16 mouse cellular contexts compared by ENCODE assay signal in genomic region chr7:89155741-89156140, GRCm38 (mm10).
A peak's percentile ranks its signal among the peaks of the same experiment; 100 is the strongest.
DNase-seq lines count a peak whose midpoint lies in the region; ATAC-seq and TF ChIP-seq lines count a peak whose summit lies in the region.
"Had no signal": no experiment of that assay in that cellular context is flagged by ENCODE, and none has a peak within 500 bp of the region (broad histone marks: within the 10 kb centered on the region; RNA-seq: fewer than 3 reads in every experiment).

No protein-coding gene starts in this region.

- H3K4me3 ChIP-seq in heart, embryonic 11.5 days (ENCODE audit: low read depth, low read length), result no peak overlapping the region
- no peak overlapping the region for H3K4me3 ChIP-seq in kidney, embryonic 16.5 days (ENCODE audit: low read length)
- H3K4me3 ChIP-seq in heart, embryonic 16.5 days (ENCODE audit: low read length), result no peak overlapping the region
- H3K4me3 ChIP-seq in liver, postnatal 0 days (ENCODE audit: low read depth, low read length), result no peak overlapping the region
- H3K4me3 ChIP-seq: hindbrain, embryonic 15.5 days; stomach, embryonic 15.5 days had no signal

- no peak overlapping the region for H3K9ac ChIP-seq in heart, embryonic 11.5 days (ENCODE audit: low read depth, low read length)
- H3K9ac ChIP-seq in kidney, embryonic 16.5 days (replicated peaks; ENCODE audit: low read length), result no peak overlapping the region
- H3K9ac ChIP-seq in heart, embryonic 16.5 days (ENCODE audit: low read length), result no peak overlapping the region
- H3K9ac ChIP-seq in liver, postnatal 0 days (replicated peaks), result no peak overlapping the region
- H3K9ac ChIP-seq: hindbrain, embryonic 15.5 days; stomach, embryonic 15.5 days had no signal

- no peak for TF ChIP-seq CTCF in liver, postnatal 0 days (IDR thresholded peaks at IDR 0.05; ENCODE audit: low read depth)

- peak; percentile 89 for DNase-seq in heart, adult 11 months
- no peak for DNase-seq in kidney, adult 18-20 months
- peak; percentile 46 for DNase-seq in Muller cell, postnatal 12 days (ENCODE audit: inconsistent ontology term)
- DNase-seq in right cerebral cortex, postnatal 4 days, result no peak
- DNase-seq in liver, postnatal 0 days, result no peak
- DNase-seq: adrenal gland, postnatal 36 days; cerebellum, adult 9-10 months; kidney, adult 11 months had no signal

- H3K4me1 ChIP-seq in heart, embryonic 11.5 days (ENCODE audit: control insufficient read depth, insufficient read depth, low read length), result peaks cover 3% of the 10 kb centered on the region
- H3K4me1 ChIP-seq in kidney, embryonic 16.5 days (ENCODE audit: insufficient read depth, low read length), result peaks cover 3% of the 10 kb centered on the region; the same call in 1 of the 2 replicates
- H3K4me1 ChIP-seq in heart, embryonic 16.5 days (ENCODE audit: control insufficient read depth, insufficient read depth, low read length), result peaks cover 5% of the 10 kb centered on the region; the same call in 1 of the 2 replicates
- H3K4me1 ChIP-seq in liver, postnatal 0 days (ENCODE audit: insufficient read depth), result no peaks in the 10 kb centered on the region; the same call in 1 of the 2 replicates
- H3K4me1 ChIP-seq: hindbrain, embryonic 15.5 days; stomach, embryonic 15.5 days had no signal

- 0 out of 2 replicates have a peak, but pooled peaks cover 2% of the 10 kb centered on the region for H3K36me3 ChIP-seq in heart, embryonic 11.5 days (ENCODE audit: control insufficient read depth, insufficient read depth, low read length)
- H3K36me3 ChIP-seq in kidney, embryonic 16.5 days (ENCODE audit: insufficient read depth, low read length), result peaks cover 16% of the 10 kb centered on the region
- H3K36me3 ChIP-seq in heart, embryonic 16.5 days (ENCODE audit: control insufficient read depth, insufficient read depth), result peaks cover 14% of the 10 kb centered on the region
- H3K36me3 ChIP-seq in liver, postnatal 0 days (replicated peaks; ENCODE audit: insufficient read depth, low read length), result peaks cover 26% of the 10 kb centered on the region

- H3K9me3 ChIP-seq in heart, embryonic 11.5 days (replicated peaks; ENCODE audit: control insufficient read depth, low read length), result no peaks in the 10 kb centered on the region
- no peaks in the 10 kb centered on the region for H3K9me3 ChIP-seq in kidney, embryonic 16.5 days (ENCODE audit: low read length)
- H3K9me3 ChIP-seq in heart, embryonic 16.5 days (replicated peaks; ENCODE audit: control insufficient read depth, low read length), result no peaks in the 10 kb centered on the region
- no peaks in the 10 kb centered on the region for H3K9me3 ChIP-seq in liver, postnatal 0 days (ENCODE audit: low read length)
- H3K9me3 ChIP-seq: hindbrain, embryonic 15.5 days; stomach, embryonic 15.5 days had no signal

- TF ChIP-seq EP300 in liver, postnatal 0 days (IDR thresholded peaks at IDR 0.05; ENCODE audit: low read depth), result no peak

- 57% methylated on average over 7 of the region's 7 CpGs for WGBS in heart, embryonic 11.5 days (ENCODE audit: insufficient replicate concordance)
- 49% methylated on average over 7 of the region's 7 CpGs for WGBS in kidney, embryonic 16.5 days
- 53% methylated on average over 7 of the region's 7 CpGs for WGBS in heart, embryonic 16.5 days
- 71% methylated on average over 7 of the region's 7 CpGs for WGBS in liver, postnatal 0 days (ENCODE audit: insufficient replicate concordance)

- no peak overlapping the region; the same call in 1 of the 2 replicates for H3K4me2 ChIP-seq in heart, embryonic 11.5 days
- peak overlapping the region; percentile 16; the same call in 1 of the 2 replicates for H3K4me2 ChIP-seq in kidney, embryonic 16.5 days (replicated peaks; ENCODE audit: low read depth, low read length)
- H3K4me2 ChIP-seq in heart, embryonic 16.5 days (ENCODE audit: low read depth, low read length), result no peak overlapping the region
- H3K4me2 ChIP-seq in liver, postnatal 0 days (ENCODE audit: low read depth, low read length), result no peak overlapping the region
- H3K4me2 ChIP-seq: hindbrain, embryonic 15.5 days; liver, embryonic 11.5 days; stomach, embryonic 15.5 days had no signal

- H3K27me3 ChIP-seq in heart, embryonic 11.5 days (ENCODE audit: control insufficient read depth, insufficient read depth, low read length), result no peaks in the 10 kb centered on the region
- H3K27me3 ChIP-seq in kidney, embryonic 16.5 days (ENCODE audit: insufficient read depth, low read length), result no peaks in the 10 kb centered on the region
- no peaks in the 10 kb centered on the region for H3K27me3 ChIP-seq in heart, embryonic 16.5 days (ENCODE audit: control insufficient read depth, insufficient read depth, low read length)
- H3K27me3 ChIP-seq in liver, postnatal 0 days (ENCODE audit: insufficient read depth, low read length), result no peaks in the 10 kb centered on the region
- H3K27me3 ChIP-seq: hindbrain, embryonic 15.5 days; stomach, embryonic 15.5 days had no signal

- no peak overlapping the region for H3K27ac ChIP-seq in heart, embryonic 11.5 days (ENCODE audit: low read depth, low read length)
- no peak overlapping the region; the same call in 1 of the 2 replicates for H3K27ac ChIP-seq in kidney, embryonic 16.5 days (ENCODE audit: low read length)
- H3K27ac ChIP-seq in heart, embryonic 16.5 days (ENCODE audit: low read length), result peak overlapping the region; percentile 22; the same call in 1 of the 2 replicates
- H3K27ac ChIP-seq in liver, postnatal 0 days (ENCODE audit: low read depth), result no peak overlapping the region
- H3K27ac ChIP-seq: hindbrain, embryonic 15.5 days; stomach, embryonic 15.5 days had no signal

- no peak for ATAC-seq in heart, embryonic 11.5 days (replicated peaks; ENCODE audit: insufficient number of reproducible peaks, low FRiP score, low TSS enrichment)
- ATAC-seq in kidney, embryonic 16.5 days (ENCODE audit: low FRiP score, low TSS enrichment), result no peak
- ATAC-seq in heart, embryonic 16.5 days (replicated peaks; ENCODE audit: extremely low read depth, insufficient read depth, low FRiP score), result no peak
- ATAC-seq in liver, postnatal 0 days, result no peak
- ATAC-seq: forebrain, embryonic 14.5 days; midbrain, embryonic 16.5 days had no signal

Comparison
In these comparisons a context has a peak if more than half of its experiments do, and no peak if none do; other contexts are left out.
1. DNase-seq: peak in heart, adult 11 months (single experiment) and Muller cell, postnatal 12 days (single experiment); none in kidney, adult 18-20 months (single experiment), right cerebral cortex, postnatal 4 days (single experiment) and liver, postnatal 0 days (single experiment).